Mouse (Mus musculus) left cerebral cortex, adult 2 months (tissue): ENCODE measurements around the gene Plcg2. TPM values are rescaled to one million over a fixed set of nuclear protein-coding genes. Genes with fewer than 3 reads are reported as not detected.

ENCODE experiments used
- DNase-seq, 2 experiments: peaks; one replicate each; pipeline ENCODE4 v3.0.0; 2021 to 2022; ENCODE audit warnings: low spot score in 2 of 2, mixed read lengths in 1 of 2; ENCODE audit errors: extremely low spot score in 1 of 2
- H3K27ac ChIP-seq: fragments of 200-600 bp; 2 replicates; pipeline ENCODE4 v1.8.1; 2022
- H3K4me3 ChIP-seq: fragments of 200-600 bp; 2 replicates; pipeline ENCODE4 v1.8.1; 2022
- CTCF ChIP-seq: fragments of 200-600 bp; IDR thresholded peaks from 2 replicates; pipeline ENCODE4 v1.8.1; 2022; ENCODE audit warnings: antibody characterized with exemption, mild to moderate bottlenecking, moderate library complexity
- intact Hi-C: fragments of 180-260 bp; cut with DNase I; formaldehyde crosslinking; loops from one replicate; pipeline ENCODE4 v1.15.1; 2025
- total RNA-seq, 2 experiments: library from RNA; stranded (reverse); gene quantifications; 2 replicates each; pipeline ENCODE4 v1.2.3; 2021

Gene Plcg2
- total RNA-seq, 2 experiments from 2014 or later = 2.4 to 2.9 TPM

- H3K4me3 ChIP-seq = no peak overlapping the region
- intact Hi-C loops = no loop called here
- H3K27ac ChIP-seq = no peak overlapping the region
- no peak for TF ChIP-seq CTCF
- no peak for DNase-seq
Observed at GRCm38 (mm10) chr8:117488246-117489005, 9.7 kb upstream of the Plcg2 start.

GRCm38 (mm10) chr8:117493543-117493942, 4.5 kb upstream of the Plcg2 start:
- DNase-seq = no peak
- TF ChIP-seq CTCF = no peak
- H3K4me3 ChIP-seq = no peak overlapping the region
- intact Hi-C loops = no loop called here
- no peak overlapping the region for H3K27ac ChIP-seq

DNA sequence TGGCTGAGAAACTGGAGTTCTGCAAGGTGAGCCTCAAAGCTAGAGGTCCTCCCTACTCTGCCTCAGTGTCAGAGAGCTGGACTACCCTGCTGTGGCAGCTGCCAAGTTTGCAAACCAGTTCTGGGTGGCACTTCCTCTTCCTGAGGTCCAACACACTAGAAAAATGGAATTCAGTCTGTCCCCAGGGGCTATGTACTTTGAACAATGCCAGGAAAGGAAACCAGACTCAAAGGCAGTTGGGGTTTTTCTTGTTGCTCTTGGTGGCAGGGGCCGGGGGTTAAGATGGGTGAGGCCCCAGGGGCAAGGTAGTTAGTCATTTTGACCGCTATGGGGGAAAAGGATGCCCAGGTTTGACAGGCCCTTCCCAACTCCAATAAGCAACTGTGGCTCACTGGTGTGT, 3.2 kb upstream of the Plcg2 start:
- Histone ChIP-seq H3K27ac (no peak overlapping the region), H3K4me3 (no peak overlapping the region)
- intact Hi-C loops = no loop called here
- DNase-seq = no peak
- no peak for TF ChIP-seq CTCF

GRCm38 (mm10) chr8:117498915-117499540, 937 bp downstream of the Plcg2 start:
- DNase-seq = no peak
- no peak overlapping the region for H3K27ac ChIP-seq
- no peak for TF ChIP-seq CTCF
- intact Hi-C loops = no loop called here
- peak overlapping the region; percentile 55 for H3K4me3 ChIP-seq

DNA sequence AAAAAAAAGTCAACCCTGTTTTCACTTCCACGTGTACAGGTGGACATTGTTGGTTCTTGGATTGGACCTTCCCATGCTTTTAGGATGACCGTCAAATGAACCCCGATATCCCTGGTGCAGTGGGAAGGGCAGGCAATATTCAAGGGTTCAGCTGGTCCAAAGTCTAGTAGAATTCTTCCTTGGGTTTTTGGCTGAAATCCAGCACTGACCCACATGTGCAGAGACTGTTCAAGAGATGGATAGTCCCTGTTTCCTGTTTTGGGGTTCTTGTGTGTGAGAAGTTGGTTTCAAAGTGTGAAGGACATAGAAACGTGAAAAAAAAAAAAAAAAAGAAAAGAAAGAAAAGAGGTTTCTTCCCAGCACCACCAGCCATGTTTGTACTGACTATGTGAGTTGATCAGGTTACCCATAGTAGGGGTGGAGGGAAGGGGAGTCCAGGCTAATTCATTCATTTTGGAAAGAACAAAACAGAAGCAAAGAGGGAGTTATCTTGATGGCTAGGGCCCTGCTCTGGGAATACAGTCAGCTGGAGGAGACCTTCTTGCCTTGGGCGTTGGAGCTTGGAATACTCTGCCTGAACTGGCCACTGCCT, 2.2 kb downstream of the Plcg2 start:
- no peak for TF ChIP-seq CTCF
- H3K4me3 ChIP-seq = no peak overlapping the region
- intact Hi-C loops = no loop called here
- no peak overlapping the region for H3K27ac ChIP-seq
- no peak for DNase-seq

DNA sequence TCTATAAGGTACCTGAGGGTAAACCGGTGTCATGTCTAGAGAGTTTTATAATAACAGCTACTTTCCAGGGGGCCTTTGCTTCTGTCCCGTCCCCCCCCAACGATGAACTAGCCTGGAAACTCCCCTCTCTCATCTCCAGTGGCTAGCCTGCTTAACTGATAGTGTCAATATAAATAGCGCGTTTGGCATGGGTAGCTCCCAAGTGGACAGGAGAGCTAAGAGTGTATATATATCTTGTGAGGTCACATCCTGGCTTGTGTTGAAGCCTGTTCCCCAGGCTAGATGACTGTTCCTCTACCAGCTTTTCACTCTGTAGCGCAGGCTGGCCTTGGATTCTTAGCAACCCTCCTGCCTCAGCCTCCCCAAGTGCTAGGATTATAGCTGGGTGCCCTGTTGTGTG, 3.2 kb downstream of the Plcg2 start:
- Histone ChIP-seq H3K4me3 (no peak overlapping the region), H3K27ac (no peak overlapping the region)
- intact Hi-C loops = no loop called here
- no peak for TF ChIP-seq CTCF
- DNase-seq = no peak

- TF ChIP-seq CTCF = no peak
- H3K4me3 ChIP-seq = no peak overlapping the region
- no peak for DNase-seq
- H3K27ac ChIP-seq = no peak overlapping the region
- intact Hi-C loops = no loop called here
Observed at GRCm38 (mm10) chr8:117503405-117504069, 5.4 kb downstream of the Plcg2 start.

DNA sequence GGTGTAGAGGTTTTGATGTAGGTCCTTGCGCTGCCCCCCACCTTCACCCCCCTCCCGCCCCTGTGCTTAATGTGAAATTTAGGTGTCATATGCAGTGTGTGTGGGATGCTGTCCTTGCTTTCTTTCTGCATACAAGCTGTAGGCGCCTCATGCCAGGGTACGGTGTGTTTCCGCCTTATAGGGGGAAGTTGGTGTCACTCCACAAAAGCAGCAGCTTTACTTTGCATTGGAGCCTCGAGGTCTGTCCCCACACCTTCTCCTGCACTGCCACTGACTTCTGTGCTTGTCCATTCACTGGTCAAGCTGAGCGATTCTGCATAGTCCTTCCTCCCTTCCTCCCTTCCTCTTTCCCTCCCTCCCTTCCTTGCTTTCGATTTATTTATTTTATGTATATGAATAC, 9.6 kb downstream of the Plcg2 start:
- TF ChIP-seq CTCF = no peak
- intact Hi-C loops = no loop called here

GRCm38 (mm10) chr8:117516876-117517565, 18.9 kb downstream of the Plcg2 start:
- TF ChIP-seq CTCF = no peak
- no peak overlapping the region for H3K4me3 ChIP-seq
- H3K27ac ChIP-seq = no peak overlapping the region
- intact Hi-C loops = no loop called here
- peak in 1 of 2 experiments; percentile 13 for DNase-seq

More for the DNA sequence above, 9.6 kb downstream of the Plcg2 start:
- DNase-seq = no peak
- Histone ChIP-seq H3K4me3 (no peak overlapping the region), H3K27ac (no peak overlapping the region)

GRCm38 (mm10) chr8:117517861-117518260, 19.8 kb downstream of the Plcg2 start:
- Histone ChIP-seq H3K4me3 (no peak overlapping the region), H3K27ac (no peak overlapping the region)
- DNase-seq = no peak
- TF ChIP-seq CTCF = no peak
- intact Hi-C loops = no loop called here

GRCm38 (mm10) chr8:117518873-117519272, 20.8 kb downstream of the Plcg2 start:
- no peak for DNase-seq
- H3K27ac ChIP-seq = no peak overlapping the region
- H3K4me3 ChIP-seq = no peak overlapping the region
- no peak for TF ChIP-seq CTCF
- intact Hi-C loops = no loop called here

- TF ChIP-seq CTCF = no peak
- no peak for DNase-seq
- intact Hi-C loops = no loop called here
- H3K4me3 ChIP-seq = no peak overlapping the region
- no peak overlapping the region for H3K27ac ChIP-seq
Observed at GRCm38 (mm10) chr8:117526185-117526584, 28.1 kb downstream of the Plcg2 start.
